Mouse (Mus musculus) adrenal gland, postnatal 14 days (tissue): Measurements from ENCODE around the gene Llgl2. TPM values are rescaled to one million over a fixed set of nuclear protein-coding genes. Genes with fewer than 3 reads are reported as not detected.

Source experiments
- DNase-seq: peaks from one replicate; pipeline ENCODE4 v3.0.0; 2021; ENCODE audit warnings: mixed read lengths
- total RNA-seq: library from RNA; stranded (reverse); gene quantifications from 2 replicates; pipeline ENCODE4 v1.2.3, GENCODE M21; 2021

Gene Llgl2
- total RNA-seq, 1 experiment from 2014 or later: 11.4 TPM

- DNase-seq: peak; percentile 68
These were observed 15.0 kb upstream of the Llgl2 start for GRCm38 (mm10) chr11:115808696-115809310.

GRCm38 (mm10) chr11:115809311-115809781 lies 14.5 kb upstream of the Llgl2 start:
- peak; percentile 64 for DNase-seq

GRCm38 (mm10) chr11:115810377-115810776 lies 13.5 kb upstream of the Llgl2 start:
- DNase-seq: peak; percentile 91

- no peak for DNase-seq
These were observed 12.3 kb upstream of the Llgl2 start for GRCm38 (mm10) chr11:115811381-115812093.

- peak; percentile 72 for DNase-seq
These were observed 11.8 kb upstream of the Llgl2 start for GRCm38 (mm10) chr11:115812095-115812494.

- DNase-seq: peak; percentile 70
These were observed 11.1 kb upstream of the Llgl2 start for GRCm38 (mm10) chr11:115812533-115813420.

GRCm38 (mm10) chr11:115813507-115814296 lies 10.1 kb upstream of the Llgl2 start, which contains the start of gene Caskin2:
Gene Caskin2 (minus strand): TSS chr11:115813639.
- peak; percentile 99 for DNase-seq

GRCm38 (mm10) chr11:115814605-115815450 lies 9.0 kb upstream of the Llgl2 start, which contains the start of gene Tsen54:
Gene Tsen54 (plus strand): TSS chr11:115814724.
- peak; percentile 92 for DNase-seq

- no peak for DNase-seq
These were observed 6.5 kb upstream of the Llgl2 start for GRCm38 (mm10) chr11:115817331-115817730.

- no peak for DNase-seq
These were observed 3.8 kb upstream of the Llgl2 start for GRCm38 (mm10) chr11:115819915-115820623.

- DNase-seq: no peak
These were observed 2.8 kb upstream of the Llgl2 start for GRCm38 (mm10) chr11:115821001-115821400.

GRCm38 (mm10) chr11:115824813-115825212 lies 964 bp downstream of the Llgl2 start:
- DNase-seq: no peak

GRCm38 (mm10) chr11:115826487-115826886 lies 2.6 kb downstream of the Llgl2 start:
- DNase-seq: no peak

GRCm38 (mm10) chr11:115827624-115828023 lies 3.8 kb downstream of the Llgl2 start:
- DNase-seq: no peak

GRCm38 (mm10) chr11:115829036-115829435 lies 5.2 kb downstream of the Llgl2 start:
- DNase-seq: no peak

- no peak for DNase-seq
These were observed 6.9 kb downstream of the Llgl2 start for GRCm38 (mm10) chr11:115830550-115831325.

GRCm38 (mm10) chr11:115831518-115831917 lies 7.7 kb downstream of the Llgl2 start:
- no peak for DNase-seq

- DNase-seq: no peak
These were observed 8.2 kb downstream of the Llgl2 start for GRCm38 (mm10) chr11:115832064-115832463.

- peak; percentile 76 for DNase-seq
These were observed 8.7 kb downstream of the Llgl2 start for GRCm38 (mm10) chr11:115832523-115832922.
